Mouse (Mus musculus) liver, postnatal 0 days (tissue): ENCODE data around the gene Rsrc2.
"Not testable (repeated sequence)": the region's sequence is repeated elsewhere in the genome, so short reads cannot be mapped to it uniquely, and the experiment has no call there.

Experiments
- CTCF ChIP-seq: sonication (generic); IDR thresholded peaks from 2 replicates; pipeline ENCODE4 v1.5.1; 2016; ENCODE audit warnings: antibody characterized with exemption, low read depth
- EP300 ChIP-seq: IDR thresholded peaks from 2 replicates; pipeline ENCODE4 v1.6.1; 2016; ENCODE audit warnings: antibody characterized with exemption, low read depth, mild to moderate bottlenecking

DNA sequence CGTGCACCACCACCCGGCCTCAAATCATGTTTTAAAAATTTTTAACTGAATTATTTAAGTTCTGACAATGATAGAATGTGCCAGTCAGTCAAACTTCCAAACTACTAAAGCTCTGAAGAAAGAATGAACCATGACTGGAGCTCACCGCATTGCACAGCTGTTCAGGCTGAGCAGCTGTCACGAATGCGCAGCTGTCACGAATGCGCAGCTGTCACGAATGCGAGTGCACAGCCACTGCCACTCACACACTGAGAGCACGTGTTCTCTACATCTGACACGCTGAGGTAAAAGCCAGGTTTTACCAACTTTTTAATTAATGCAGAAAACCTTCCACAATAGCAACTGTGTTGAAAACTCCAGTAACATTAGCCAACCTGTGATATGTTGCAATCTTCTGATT is 17.2 kb upstream of the Rsrc2 start:
- TF ChIP-seq CTCF, EP300: not testable (repeated sequence)
